Mouse (Mus musculus) ES-E14 (cell line): Measurements from ENCODE around the gene Mfsd5.

Source experiments
- CHD2 ChIP-seq: IDR thresholded peaks from 2 replicates; pipeline ENCODE4 v1.6.1; 2014; ENCODE audit warnings: mild to moderate bottlenecking, low read depth, low read length, inconsistent platforms
- ZNF384 ChIP-seq: IDR thresholded peaks from 2 replicates; pipeline ENCODE4 v1.6.1; 2012; ENCODE audit warnings: low read depth, low read length, inconsistent platforms

GRCm38 (mm10) chr15:102280623-102281022, 1.4 kb downstream of the Mfsd5 start:
- TF ChIP-seq CHD2 (no peak), ZNF384 (no peak)
